Mouse (Mus musculus) lung, postnatal 0 days (tissue): Measurements from ENCODE around the gene Kif26a.

ENCODE experiments used
- CTCF ChIP-seq: IDR thresholded peaks from 2 replicates; pipeline ENCODE4 v1.5.1; 2016; ENCODE audit warnings: antibody characterized with exemption, mild to moderate bottlenecking
- EP300 ChIP-seq: IDR thresholded peaks from 2 replicates; pipeline ENCODE4 v1.6.1; 2016; ENCODE audit warnings: antibody characterized with exemption, mild to moderate bottlenecking, control low read depth

- TF ChIP-seq CTCF (no peak), EP300 (no peak)
Measured at GRCm38 (mm10) chr12:112117006-112117405, 29.0 kb upstream of the Kif26a start.
